Mouse (Mus musculus): ENCODE results near the gene Gm10720. TPM values are rescaled to one million over a fixed set of nuclear protein-coding genes. Genes with fewer than 3 reads are reported as not detected.

Gene Gm10720
- polyA plus RNA-seq (2012; rRNA removed; ENCODE audit: low replicate concordance) = not detected in 2 replicates

DNA sequence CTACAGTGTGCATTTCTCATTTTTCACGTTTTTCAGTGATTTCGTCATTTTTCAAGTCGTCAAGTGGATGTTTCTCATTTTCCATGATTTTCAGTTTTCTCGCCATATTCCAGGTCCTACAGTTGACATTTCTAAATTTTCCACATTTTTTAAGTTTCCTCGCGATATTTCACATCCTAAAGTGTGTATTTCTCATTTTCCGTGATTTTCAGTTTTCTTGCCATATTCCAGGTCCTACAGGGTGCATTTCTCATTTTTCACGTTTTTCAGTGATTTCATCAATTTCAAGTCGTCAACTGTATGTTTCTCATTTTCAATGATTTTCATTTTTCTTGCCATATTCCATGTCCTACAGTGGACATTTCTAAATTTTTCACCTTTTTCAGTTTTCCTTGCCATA lies at the start of gene Gm10720:
Gm10720 (plus strand) TSS at position 301 of the 400 bp plus-strand sequence.

GRCm38 (mm10) chr9:3000445-3000972 lies 14.9 kb upstream of the Gm10720 start, which contains the start of gene Gm10722:
Gene Gm10722, plus strand, starts transcription at chr9:3000922.

GRCm38 (mm10) chr9:3002794-3003396 lies 12.6 kb upstream of the Gm10720 start, which contains the start of gene Gm11168:
Gene Gm11168, plus strand, starts transcription at chr9:3003346.

GRCm38 (mm10) chr9:3012733-3013279 lies 2.6 kb upstream of the Gm10720 start, which contains the start of gene Gm10721:
Gene Gm10721, plus strand, starts transcription at chr9:3013140.

GRCm38 (mm10) chr9:3017108-3017507 lies 1.7 kb downstream of the Gm10720 start, which contains the start of gene Gm10719:
Gene Gm10719, plus strand, starts transcription at chr9:3017408.

DNA sequence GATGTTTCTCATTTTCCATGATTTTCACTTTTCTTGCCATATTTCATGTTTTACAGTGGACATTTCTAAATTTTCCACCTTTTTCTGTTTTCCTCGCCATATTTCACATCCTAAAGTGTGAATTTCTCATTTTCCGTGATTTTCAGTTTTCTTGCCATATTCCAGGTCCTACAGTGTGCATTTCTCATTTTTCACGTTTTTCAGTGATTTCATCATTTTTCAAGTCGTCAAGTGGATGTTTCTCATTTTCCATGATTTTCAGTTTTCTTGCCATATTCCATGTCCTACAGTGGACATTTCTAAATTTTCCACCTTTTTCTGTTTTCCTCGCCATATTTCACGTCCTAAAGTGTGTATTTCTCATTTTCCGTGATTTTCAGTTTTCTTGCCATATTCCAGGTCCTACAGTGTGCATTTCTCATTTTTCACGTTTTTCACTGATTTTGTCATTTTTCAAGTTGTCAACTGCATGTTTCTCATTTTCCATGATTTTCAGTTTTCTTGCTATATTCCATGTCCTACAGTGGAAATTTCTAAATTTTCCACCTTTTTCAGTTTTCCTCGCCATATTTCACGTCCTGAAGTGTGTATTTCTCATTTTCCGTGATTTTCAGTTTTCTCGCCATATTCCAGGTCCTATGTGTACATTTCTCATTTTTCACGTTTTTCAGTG lies 8.0 kb downstream of the Gm10720 start, which contains the start of gene Gm10718:
Gm10718 (plus strand) TSS at position 236 of the 673 bp plus-strand sequence.

GRCm38 (mm10) chr9:3024912-3025467 lies 9.5 kb downstream of the Gm10720 start, which contains the start of gene Gm10717:
Gene Gm10717, plus strand, starts transcription at chr9:3025417.

GRCm38 (mm10) chr9:3034299-3034698 lies 18.8 kb downstream of the Gm10720 start, which contains the start of gene Gm17535:
Gene Gm17535, plus strand, starts transcription at chr9:3034599.

DNA sequence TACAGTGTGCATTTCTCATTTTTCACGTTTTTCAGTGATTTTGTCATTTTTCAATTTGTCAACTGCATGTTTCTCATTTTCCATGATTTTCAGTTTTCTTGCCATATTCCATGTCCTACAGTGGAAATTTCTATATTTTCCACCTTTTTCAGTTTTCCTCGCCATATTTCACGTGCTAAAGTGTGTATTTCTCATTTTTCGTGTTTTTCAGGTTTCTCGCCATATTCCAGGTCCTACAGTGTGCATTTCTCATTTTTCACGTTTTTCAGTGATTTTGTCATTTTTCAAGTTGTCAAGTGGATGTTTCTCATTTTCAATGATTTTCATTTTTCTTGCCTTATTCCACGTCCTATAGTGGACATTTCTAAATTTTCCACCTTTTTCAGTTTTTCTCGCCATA lies 21.1 kb downstream of the Gm10720 start, which contains the start of gene Gm10715:
Gm10715 (plus strand) TSS at position 301 of the 400 bp plus-strand sequence.

Other genes starting within 250 kb of the Gm10720 start
- not detected in 2 replicates for gene Gm10722, start 14.7 kb upstream of the Gm10720 start, polyA plus RNA-seq (2012; rRNA removed; ENCODE audit: low replicate concordance)
- not detected in 2 replicates for gene Gm11168, start 12.3 kb upstream of the Gm10720 start, polyA plus RNA-seq (2012; rRNA removed; ENCODE audit: low replicate concordance)
- gene Gm10721, start 2.5 kb upstream of the Gm10720 start, polyA plus RNA-seq (2012; rRNA removed; ENCODE audit: low replicate concordance) = not detected in 2 replicates
- gene Gm10719, start 1.8 kb downstream of the Gm10720 start, polyA plus RNA-seq (2012; rRNA removed; ENCODE audit: low replicate concordance) = not detected in 2 replicates
- gene Gm10718, start 7.9 kb downstream of the Gm10720 start, polyA plus RNA-seq (2012; rRNA removed; ENCODE audit: low replicate concordance) = not detected in 2 replicates
- gene Gm10717, start 9.8 kb downstream of the Gm10720 start, polyA plus RNA-seq (2012; rRNA removed; ENCODE audit: low replicate concordance) = not detected in 2 replicates
- not detected in 2 replicates for gene Gm17535, start 18.9 kb downstream of the Gm10720 start, polyA plus RNA-seq (2012; rRNA removed; ENCODE audit: low replicate concordance)
- gene Gm10715, start 21.2 kb downstream of the Gm10720 start, polyA plus RNA-seq (2012; rRNA removed; ENCODE audit: low replicate concordance) = not detected in 2 replicates